ENCODE assay signal across 8 mouse cellular contexts in the genomic region with DNA sequence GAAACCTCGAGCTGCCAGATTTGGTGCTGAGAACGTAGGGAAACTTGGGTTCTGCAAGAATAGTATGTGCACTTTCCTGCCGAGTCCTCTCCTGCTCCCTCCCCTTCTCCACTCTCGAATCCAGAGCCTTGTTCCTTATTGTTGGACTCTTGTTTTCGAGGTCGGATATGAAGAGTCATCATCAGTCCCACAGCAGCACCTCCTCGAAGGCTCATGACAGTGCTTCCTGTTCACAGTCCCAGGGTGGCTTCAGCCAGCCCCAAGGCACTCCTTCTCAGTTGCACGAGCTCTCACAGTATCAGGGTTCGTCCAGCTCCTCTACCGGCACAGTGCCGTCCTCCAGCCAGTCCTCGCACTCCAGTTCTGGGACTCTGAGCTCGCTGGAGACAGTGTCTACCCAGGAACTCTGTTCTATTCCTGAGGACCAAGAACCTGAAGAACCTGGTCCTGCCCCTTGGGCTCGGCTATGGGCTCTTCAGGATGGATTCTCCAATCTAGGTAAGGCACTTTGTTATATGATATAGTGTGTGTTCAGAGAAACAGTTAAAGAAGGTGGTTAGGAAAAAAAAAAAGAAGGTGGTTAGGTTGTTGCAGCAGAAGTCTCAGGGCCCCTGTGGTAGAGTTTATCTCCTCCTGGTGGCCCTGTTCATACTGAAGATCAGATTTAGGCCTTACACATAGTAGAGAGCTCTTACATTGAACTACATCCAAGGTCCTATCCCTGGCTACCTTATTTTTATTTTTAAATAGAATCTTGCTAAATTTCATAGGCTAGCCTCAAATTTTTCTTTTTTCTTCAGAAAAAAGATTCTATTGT. TPM values are rescaled to one million over a fixed set of nuclear protein-coding genes. Genes with fewer than 3 reads are reported as not detected.
DNase-seq lines count a peak whose midpoint lies in the region; ATAC-seq lines count a peak whose summit lies in the region.

No protein-coding gene starts in this region.

- no peak for ATAC-seq in forebrain, embryonic 15.5 days (replicated peaks)
- no peak for ATAC-seq in neural tube, embryonic 13.5 days (ENCODE audit: low read depth)
- ATAC-seq in forebrain, embryonic 13.5 days, result no peak

- H3K4me2 ChIP-seq in forebrain, embryonic 15.5 days (replicated peaks), result no peak overlapping the region
- H3K4me2 ChIP-seq in neural tube, embryonic 13.5 days, result peak overlapping the region; percentile 74; the same call in 1 of the 2 replicates
- peak overlapping the region; percentile 83 for H3K4me2 ChIP-seq in forebrain, embryonic 13.5 days

- no peaks in the 10 kb centered on the region for H3K27me3 ChIP-seq in forebrain, embryonic 10.5 days (ENCODE audit: poor library complexity, severe bottlenecking)
- no peaks in the 10 kb centered on the region for H3K27me3 ChIP-seq in forebrain, embryonic 15.5 days
- no peaks in the 10 kb centered on the region for H3K27me3 ChIP-seq in neural tube, embryonic 13.5 days
- no peaks in the 10 kb centered on the region for H3K27me3 ChIP-seq in forebrain, embryonic 13.5 days

- H3K4me3 ChIP-seq in forebrain, embryonic 10.5 days, result peak overlapping the region; percentile 74
- H3K4me3 ChIP-seq in forebrain, embryonic 15.5 days, result no peak overlapping the region
- H3K4me3 ChIP-seq in neural tube, embryonic 13.5 days, result peak overlapping the region; percentile 60; the same call in 1 of the 2 replicates
- no peak overlapping the region for H3K4me3 ChIP-seq in forebrain, embryonic 13.5 days

- no peak overlapping the region for H3K9ac ChIP-seq in forebrain, embryonic 15.5 days (replicated peaks)
- no peak overlapping the region for H3K9ac ChIP-seq in neural tube, embryonic 13.5 days
- H3K9ac ChIP-seq in forebrain, embryonic 13.5 days, result no peak overlapping the region

- peaks cover 54% of the 10 kb centered on the region for H3K36me3 ChIP-seq in forebrain, embryonic 10.5 days (replicated peaks)
- no peaks in the 10 kb centered on the region for H3K36me3 ChIP-seq in forebrain, embryonic 15.5 days
- no peaks in the 10 kb centered on the region; the same call in 1 of the 2 replicates for H3K36me3 ChIP-seq in neural tube, embryonic 13.5 days
- peaks cover 32% of the 10 kb centered on the region for H3K36me3 ChIP-seq in forebrain, embryonic 13.5 days (ENCODE audit: poor library complexity, severe bottlenecking)

- H3K27ac ChIP-seq in forebrain, embryonic 10.5 days, result no peak overlapping the region
- H3K27ac ChIP-seq in forebrain, embryonic 15.5 days (replicated peaks), result no peak overlapping the region
- no peak overlapping the region for H3K27ac ChIP-seq in neural tube, embryonic 13.5 days (replicated peaks)
- H3K27ac ChIP-seq in forebrain, embryonic 13.5 days, result no peak overlapping the region

- no peak for DNase-seq in forebrain, embryonic 10.5 days (ENCODE audit: extremely low spot score, low spot score)
- no peak for DNase-seq in neural tube, embryonic 10.5 days (ENCODE audit: extremely low spot score, low spot score)
- peak; percentile 1 to 15 for DNase-seq in thymus, postnatal 36 days
- no peak for DNase-seq in retina, postnatal 1 day
- no peak for DNase-seq in left cerebral cortex, adult 11 months (ENCODE audit: low spot score)

- H3K9me3 ChIP-seq in forebrain, embryonic 10.5 days, result 0 out of 2 replicates have a peak, but pooled peaks cover 6% of the 10 kb centered on the region
- H3K9me3 ChIP-seq in forebrain, embryonic 15.5 days, result no peaks in the 10 kb centered on the region
- H3K9me3 ChIP-seq in neural tube, embryonic 13.5 days, result no peaks in the 10 kb centered on the region
- H3K9me3 ChIP-seq in forebrain, embryonic 13.5 days (replicated peaks), result no peaks in the 10 kb centered on the region; the same call in 1 of the 2 replicates

- 90% methylated on average over 14 of the region's 14 CpGs for WGBS in forebrain, embryonic 10.5 days
- 93% methylated on average over 14 of the region's 14 CpGs for WGBS in forebrain, embryonic 15.5 days
- 90% methylated on average over 14 of the region's 14 CpGs for WGBS in neural tube, embryonic 13.5 days
- 93% methylated on average over 14 of the region's 14 CpGs for WGBS in forebrain, embryonic 13.5 days

- H3K4me1 ChIP-seq in forebrain, embryonic 10.5 days, result peaks cover 24% of the 10 kb centered on the region
- peaks cover 14% of the 10 kb centered on the region for H3K4me1 ChIP-seq in forebrain, embryonic 15.5 days
- H3K4me1 ChIP-seq in neural tube, embryonic 13.5 days (replicated peaks), result peaks cover 16% of the 10 kb centered on the region
- peaks cover 21% of the 10 kb centered on the region for H3K4me1 ChIP-seq in forebrain, embryonic 13.5 days

RNA-seq across cellular contexts. Expression of gene Chek2, which starts 1.5 kb away (rescaled TPM):
- 47.5 and 51.5 TPM in 2 replicates for polyA plus RNA-seq in forebrain, embryonic 10.5 days (2016; fragmentation: Nextera tagmentation; extraction: Ambion mirVana)
- 13.1 and 14.3 TPM in 2 replicates for polyA plus RNA-seq in forebrain, embryonic 15.5 days (2015; fragmentation: Nextera tagmentation; extraction: Ambion mirVana)
- polyA plus RNA-seq in neural tube, embryonic 13.5 days (2015; fragmentation: Nextera tagmentation; extraction: Ambion mirVana), result 5.4 and 7.2 TPM in 2 replicates
- polyA plus RNA-seq in forebrain, embryonic 13.5 days (2015; fragmentation: Nextera tagmentation; extraction: Ambion mirVana), result 25.9 and 28.9 TPM in 2 replicates

RNA-seq across cellular contexts. Expression of gene Hscb, which starts 1.7 kb away (rescaled TPM):
- polyA plus RNA-seq in forebrain, embryonic 10.5 days (2016; fragmentation: Nextera tagmentation; extraction: Ambion mirVana), result 27.5 and 29.9 TPM in 2 replicates
- polyA plus RNA-seq in forebrain, embryonic 15.5 days (2015; fragmentation: Nextera tagmentation; extraction: Ambion mirVana), result 11.2 and 11.9 TPM in 2 replicates
- polyA plus RNA-seq in neural tube, embryonic 13.5 days (2015; fragmentation: Nextera tagmentation; extraction: Ambion mirVana), result 11.0 and 16.5 TPM in 2 replicates
- polyA plus RNA-seq in forebrain, embryonic 13.5 days (2015; fragmentation: Nextera tagmentation; extraction: Ambion mirVana), result 15.6 and 16.9 TPM in 2 replicates

RNA-seq across cellular contexts. Expression of gene Ulk1, which starts 31.4 kb away (rescaled TPM):
- 18.3 and 22.0 TPM in 2 replicates for polyA plus RNA-seq in forebrain, embryonic 10.5 days (2016; fragmentation: Nextera tagmentation; extraction: Ambion mirVana)
- 45.0 and 46.6 TPM in 2 replicates for polyA plus RNA-seq in forebrain, embryonic 15.5 days (2015; fragmentation: Nextera tagmentation; extraction: Ambion mirVana)
- polyA plus RNA-seq in neural tube, embryonic 13.5 days (2015; fragmentation: Nextera tagmentation; extraction: Ambion mirVana), result 30.3 and 33.1 TPM in 2 replicates
- polyA plus RNA-seq in forebrain, embryonic 13.5 days (2015; fragmentation: Nextera tagmentation; extraction: Ambion mirVana), result 32.4 and 38.2 TPM in 2 replicates

RNA-seq across cellular contexts. Expression of gene Ttc28, which starts 38.3 kb away (rescaled TPM):
- polyA plus RNA-seq in forebrain, embryonic 10.5 days (2016; fragmentation: Nextera tagmentation; extraction: Ambion mirVana), result 9.7 and 9.8 TPM in 2 replicates
- polyA plus RNA-seq in forebrain, embryonic 15.5 days (2015; fragmentation: Nextera tagmentation; extraction: Ambion mirVana), result 40.7 and 42.8 TPM in 2 replicates
- 18.7 and 22.1 TPM in 2 replicates for polyA plus RNA-seq in neural tube, embryonic 13.5 days (2015; fragmentation: Nextera tagmentation; extraction: Ambion mirVana)
- 22.8 and 23.2 TPM in 2 replicates for polyA plus RNA-seq in forebrain, embryonic 13.5 days (2015; fragmentation: Nextera tagmentation; extraction: Ambion mirVana)

Comparison
In these comparisons a context has a peak if more than half of its experiments do, and no peak if none do; other contexts are left out.
1. H3K4me3 ChIP-seq: peak in forebrain, embryonic 10.5 days (single experiment) and neural tube, embryonic 13.5 days (single experiment); none in forebrain, embryonic 15.5 days (single experiment) and forebrain, embryonic 13.5 days (single experiment).
2. DNase-seq: peak in thymus, postnatal 36 days (2 of 2); none in forebrain, embryonic 10.5 days (single experiment), neural tube, embryonic 10.5 days (single experiment), retina, postnatal 1 day (single experiment) and left cerebral cortex, adult 11 months (single experiment).